Mouse (Mus musculus): Measurements from ENCODE around the gene Faf1.
"Not testable (repeated sequence)": the region's sequence is repeated elsewhere in the genome, so short reads cannot be mapped to it uniquely, and the experiment has no call there.

Faf1 gene

DNA sequence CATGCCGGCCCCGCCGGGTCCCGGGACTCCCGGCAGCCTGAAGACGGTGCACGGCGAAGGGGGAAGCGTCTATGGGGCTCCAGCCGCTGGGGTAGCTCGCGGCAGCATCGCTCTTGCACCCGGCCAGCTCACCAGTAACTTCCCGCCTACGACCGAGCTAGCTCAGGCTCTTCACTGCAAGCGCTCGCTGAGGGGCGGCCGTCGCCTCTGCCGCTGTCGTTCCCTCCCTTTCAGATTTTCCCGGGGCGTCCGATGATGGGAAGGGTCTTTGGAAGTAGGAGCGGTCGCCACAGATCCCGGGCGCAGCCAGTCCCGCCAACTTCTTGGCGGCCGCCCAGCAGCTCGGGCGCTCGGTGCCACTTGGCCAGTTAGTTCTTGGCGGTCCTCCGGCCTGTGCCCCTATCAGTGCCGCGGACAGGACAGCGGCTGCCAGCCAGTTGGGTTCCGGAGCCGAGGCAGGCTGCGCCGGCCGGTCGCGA lies 10.4 kb upstream of the Faf1 start:
- peak; percentile 65 for DNase-seq (ENCODE audit: low spot score)

DNA sequence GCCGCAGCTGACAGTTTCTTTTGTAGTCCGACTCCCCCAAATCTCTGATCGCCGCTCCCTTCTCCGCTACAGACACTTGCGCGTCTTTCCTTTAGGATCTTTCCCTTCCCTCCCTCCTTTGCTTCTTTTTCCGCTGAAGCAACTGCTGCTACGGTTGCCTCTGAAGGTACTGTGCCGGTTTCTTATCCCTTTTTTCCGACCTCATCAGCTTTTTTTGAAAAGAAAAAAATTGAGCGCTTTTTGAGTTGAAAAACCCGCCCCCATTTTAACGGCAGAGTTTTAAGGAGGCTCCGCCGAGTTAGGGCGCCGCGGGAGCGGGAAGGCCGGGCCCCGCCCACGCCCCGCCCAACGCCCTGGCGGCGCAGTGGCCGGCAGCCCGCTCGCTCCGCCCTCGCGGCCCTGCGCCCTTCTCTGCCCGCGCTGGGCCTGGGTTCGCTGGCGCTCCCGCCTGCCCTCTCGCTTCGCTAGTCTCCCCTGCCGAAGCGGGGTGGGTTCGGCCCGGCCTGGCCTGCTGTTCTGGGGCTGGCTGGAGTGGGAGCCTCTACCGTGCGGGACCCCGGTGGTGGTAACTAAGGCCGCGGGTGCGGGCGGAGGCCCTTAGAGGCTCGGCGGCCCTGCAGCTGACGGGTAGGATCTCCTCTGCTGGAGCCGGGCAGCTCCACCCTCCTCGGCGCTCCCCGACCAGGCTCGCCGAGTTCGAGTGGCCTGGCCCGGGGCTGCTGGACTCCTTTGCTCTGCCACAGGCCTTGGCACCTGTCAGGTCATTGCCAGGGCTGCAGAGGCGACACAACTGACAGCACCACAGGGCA lies 9.7 kb upstream of the Faf1 start, which contains the start of gene Cdkn2c:
Cdkn2c (minus strand) TSS at position 729 of the 809 bp plus-strand sequence.
- peak; percentile 92 for DNase-seq (ENCODE audit: low spot score)

DNA sequence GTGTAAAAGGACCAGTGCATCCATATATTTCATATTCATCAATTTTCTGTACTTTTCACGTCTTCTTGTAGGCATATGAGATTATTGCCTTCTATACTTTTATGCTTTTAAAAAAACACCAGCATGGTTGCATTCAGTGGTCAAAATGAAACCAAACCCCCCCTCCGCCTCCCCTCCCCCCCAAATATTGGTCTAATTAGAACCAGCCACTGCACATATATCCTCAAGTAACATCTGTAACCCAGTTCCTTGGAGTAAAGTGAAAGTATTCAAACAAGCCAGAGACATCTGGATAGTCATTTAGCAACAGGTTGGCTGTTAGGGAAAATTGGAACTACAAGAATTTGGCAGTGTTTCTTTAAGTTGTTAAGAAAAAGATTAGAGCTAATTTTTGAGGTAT lies 8.9 kb upstream of the Faf1 start:
- no peak for DNase-seq (ENCODE audit: low spot score)

DNA sequence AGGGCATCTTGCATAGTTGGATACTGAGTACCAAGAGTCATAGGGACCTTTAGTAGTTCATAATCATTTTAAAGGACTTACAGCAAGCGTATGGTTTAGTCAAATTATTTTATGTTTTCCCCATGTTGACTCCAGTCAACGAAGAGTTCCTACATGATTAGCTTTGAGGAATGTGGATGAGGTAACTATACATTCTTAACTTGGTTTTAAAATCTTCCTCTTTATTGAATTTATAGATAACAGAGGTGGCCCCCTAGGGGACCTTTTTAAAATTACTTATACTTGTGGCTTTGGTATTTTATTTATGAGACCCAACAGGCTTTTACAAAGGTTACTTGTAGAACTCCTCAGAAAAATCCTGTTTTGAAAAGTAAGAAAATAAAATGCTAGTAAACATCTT lies 6.2 kb upstream of the Faf1 start:
- peak; percentile 61 for DNase-seq (ENCODE audit: low spot score)

- no peak for DNase-seq (ENCODE audit: low spot score)
Measured at GRCm38 (mm10) chr4:109671941-109672340, 4.4 kb upstream of the Faf1 start.

GRCm38 (mm10) chr4:109674097-109674496 lies 2.3 kb upstream of the Faf1 start:
- DNase-seq (ENCODE audit: low spot score), result no peak

GRCm38 (mm10) chr4:109677221-109677620 lies 833 bp downstream of the Faf1 start:
- DNase-seq (ENCODE audit: low spot score), result no peak

- DNase-seq (ENCODE audit: low spot score), result no peak
Measured at GRCm38 (mm10) chr4:109683561-109683960, 7.2 kb downstream of the Faf1 start.

DNA sequence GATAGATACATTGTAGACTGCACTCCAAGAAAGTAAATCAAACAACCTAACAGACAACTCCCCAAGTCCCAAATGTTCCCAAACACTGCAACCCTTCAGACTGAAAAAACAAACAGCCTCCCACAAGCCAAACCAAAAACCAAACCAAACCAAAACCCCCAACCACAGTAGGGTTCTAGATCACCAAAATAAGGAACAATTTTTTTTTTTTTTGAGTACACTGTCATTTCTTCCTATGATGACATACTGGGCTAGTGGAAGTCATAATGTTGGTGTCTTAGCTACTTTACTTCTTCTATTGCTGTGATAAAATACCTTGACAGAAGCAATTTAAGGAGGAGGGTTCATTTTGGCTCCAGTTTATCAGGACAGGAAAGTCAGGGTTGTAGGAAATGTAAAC lies 16.3 kb downstream of the Faf1 start:
- DNase-seq (ENCODE audit: low spot score), result no peak

- DNase-seq (ENCODE audit: low spot score), result not testable (repeated sequence)
Measured at GRCm38 (mm10) chr4:109700727-109701126, 24.3 kb downstream of the Faf1 start.

- DNase-seq (ENCODE audit: low spot score), result peak; percentile 78
Measured at GRCm38 (mm10) chr4:109703568-109703967, 27.2 kb downstream of the Faf1 start.

GRCm38 (mm10) chr4:109705349-109705748 lies 29.0 kb downstream of the Faf1 start:
- DNase-seq (ENCODE audit: low spot score), result no peak

GRCm38 (mm10) chr4:109719281-109719680 lies 42.9 kb downstream of the Faf1 start:
- DNase-seq (ENCODE audit: low spot score), result no peak

DNA sequence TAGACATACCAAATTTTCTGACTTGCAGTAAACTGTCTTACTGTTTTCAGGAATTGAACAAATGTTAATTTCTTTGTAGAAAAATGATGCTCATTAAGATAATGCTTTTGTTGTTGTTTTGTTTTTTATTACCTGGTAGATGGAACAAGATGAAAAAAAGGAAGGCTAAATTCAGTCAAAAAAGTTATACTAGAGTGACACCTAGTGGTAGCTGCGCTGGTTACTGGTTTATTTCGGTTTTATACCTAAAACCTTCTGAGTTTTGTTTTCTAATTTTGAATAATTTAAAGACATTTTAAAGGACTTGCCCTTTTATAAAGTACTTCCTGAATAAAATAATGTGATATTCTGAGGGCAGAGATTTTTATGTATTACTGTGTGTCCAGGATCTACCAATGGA lies 52.9 kb downstream of the Faf1 start:
- peak; percentile 79 for DNase-seq (ENCODE audit: low spot score)

DNA sequence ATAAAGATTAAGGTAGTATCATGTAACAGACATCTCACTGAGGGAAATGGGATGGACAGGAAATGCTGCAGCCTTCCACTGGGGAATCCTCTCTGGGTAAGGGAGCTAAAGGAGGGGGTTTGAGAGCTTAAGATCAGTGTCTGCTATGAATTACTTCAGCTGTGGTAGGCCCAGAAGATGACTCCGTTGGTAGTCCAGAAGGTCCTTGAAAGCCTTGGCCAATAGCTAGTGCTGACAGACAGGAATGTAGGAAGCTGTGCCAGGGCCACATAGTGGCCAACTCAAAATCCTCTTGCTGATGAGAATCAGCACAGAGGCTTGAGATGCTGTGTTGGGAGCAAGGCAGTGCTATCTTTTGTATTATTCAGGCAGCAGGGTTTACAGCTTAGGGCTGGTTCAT lies 59.4 kb downstream of the Faf1 start:
- no peak for DNase-seq (ENCODE audit: low spot score)

DNA sequence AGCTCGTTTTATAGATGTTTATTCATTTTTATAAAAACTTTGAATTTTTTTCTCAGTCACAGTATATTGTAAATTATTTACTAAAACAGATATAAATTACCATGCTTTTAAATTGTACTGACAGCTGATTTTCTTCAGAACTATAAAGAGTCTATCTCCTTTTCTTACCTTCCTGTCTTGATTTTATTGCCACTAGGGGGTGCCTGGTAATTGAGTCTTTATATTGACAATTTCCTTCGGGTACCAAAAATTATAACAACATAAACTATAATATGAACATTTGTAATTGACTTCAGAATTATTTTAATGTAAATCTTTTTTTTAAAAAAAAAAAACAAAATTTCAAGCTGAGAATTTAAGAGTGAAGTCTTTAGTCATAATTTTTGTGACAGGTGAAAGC lies 67.6 kb downstream of the Faf1 start:
- DNase-seq (ENCODE audit: low spot score), result peak; percentile 49

GRCm38 (mm10) chr4:109759031-109759430 lies 82.6 kb downstream of the Faf1 start:
- peak; percentile 76 for DNase-seq (ENCODE audit: low spot score)

DNA sequence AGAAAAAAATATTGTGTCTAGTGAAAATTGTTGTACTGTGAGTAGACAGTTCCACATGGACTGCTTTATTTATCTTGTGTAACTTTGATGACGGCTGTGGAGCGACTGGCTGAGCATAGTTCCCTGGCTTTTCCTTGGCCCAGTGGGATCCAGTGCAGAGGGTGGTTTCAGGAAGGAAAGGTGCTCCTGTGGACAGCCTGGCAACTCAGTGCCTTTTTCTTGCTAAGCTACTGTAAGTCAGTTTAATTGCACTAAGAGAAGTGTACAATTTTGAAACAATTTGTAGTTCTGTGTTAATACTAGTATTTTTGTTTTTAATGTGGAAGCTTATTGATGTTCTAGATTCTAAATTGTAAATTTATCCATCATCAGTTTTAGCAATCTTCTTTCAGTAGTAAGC lies 83.5 kb downstream of the Faf1 start:
- DNase-seq (ENCODE audit: low spot score), result no peak

- DNase-seq (ENCODE audit: low spot score), result no peak
Measured at GRCm38 (mm10) chr4:109760501-109760900, 84.1 kb downstream of the Faf1 start.

DNA sequence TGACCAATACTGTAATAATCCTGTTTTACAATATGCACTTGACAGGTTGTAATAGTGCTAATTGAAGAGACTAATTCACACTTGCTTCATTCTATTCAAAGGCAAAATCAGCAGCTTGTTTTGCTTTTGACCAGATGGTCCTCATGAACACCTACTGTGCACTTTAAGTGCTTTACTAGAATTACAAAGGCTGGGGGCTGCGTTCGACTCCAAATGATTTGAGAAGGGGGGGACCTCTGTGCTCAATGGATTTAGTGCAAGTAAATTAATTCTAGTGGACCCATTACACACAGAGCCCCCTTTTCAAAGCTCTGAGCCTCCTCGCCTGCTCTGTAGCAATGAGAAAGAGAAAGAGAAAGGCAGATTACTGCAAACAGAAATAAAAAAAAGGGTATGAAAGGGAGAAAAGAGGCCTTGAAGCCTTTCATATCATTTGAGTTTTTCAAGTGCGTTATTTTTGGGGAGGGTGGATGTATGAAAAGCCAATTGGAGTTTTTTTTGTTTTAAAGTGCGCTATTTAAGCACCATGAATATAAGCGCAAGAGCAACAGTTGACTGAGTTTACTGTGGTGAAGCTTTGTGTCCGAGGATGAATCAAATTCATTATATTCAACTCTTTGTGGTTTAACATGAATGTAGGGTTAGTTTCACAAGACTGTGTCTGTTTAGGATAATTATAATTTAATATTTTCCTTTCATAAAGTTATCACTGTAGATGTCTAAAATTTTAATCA lies 86.5 kb downstream of the Faf1 start:
- DNase-seq (ENCODE audit: low spot score), result peak; percentile 33

- no peak for DNase-seq (ENCODE audit: low spot score)
Measured at GRCm38 (mm10) chr4:109769071-109769470, 92.7 kb downstream of the Faf1 start.

GRCm38 (mm10) chr4:109782577-109783114 lies 106.3 kb downstream of the Faf1 start:
- DNase-seq (ENCODE audit: low spot score), result no peak

Measured in retina, embryonic 14.5 days (tissue).